Mouse (Mus musculus): ENCODE measurements around the gene Psme2. TPM values are rescaled to one million over a fixed set of nuclear protein-coding genes. Genes with fewer than 3 reads are reported as not detected.

Gene Psme2
- polyA plus RNA-seq (2015; fragmentation: Illumina TruSeq; extraction: RNeasy Lipid Tissue Mini Kit (QIAGEN cat#74804); ENCODE audit: insufficient read depth, low read depth, low replicate concordance), result 49.1 TPM

GRCm38 (mm10) chr14:55590748-55591330 lies at the start of gene Psme2:
Gene Psme2 (minus strand): TSS chr14:55591113.

GRCm38 (mm10) chr14:55637795-55638194 lies 46.9 kb upstream of the Psme2 start, which contains the start of gene Gm49378:
Gene Gm49378 (minus strand): TSS chr14:55637895.

GRCm38 (mm10) chr14:55635523-55636007 lies 44.7 kb upstream of the Psme2 start, which contains the start of gene Ipo4:
Gene Ipo4 (minus strand): TSS chr14:55635957.

GRCm38 (mm10) chr14:55617822-55618221 lies 26.9 kb upstream of the Psme2 start, which contains the start of gene Rec8:
Gene Rec8 (plus strand): TSS chr14:55618037.

GRCm38 (mm10) chr14:55603271-55603632 lies 12.3 kb upstream of the Psme2 start, which contains the start of gene Irf9:
Gene Irf9 (plus strand): TSS chr14:55603571.

GRCm38 (mm10) chr14:55591331-55591891 lies 498 bp upstream of the Psme2 start, which contains the start of gene Rnf31:
Gene Rnf31 (plus strand): TSS chr14:55591708.

GRCm38 (mm10) chr14:55584702-55585565 lies 6.0 kb downstream of the Psme2 start, which contains the start of gene Emc9:
Gene Emc9 (minus strand): TSS chr14:55585302.

GRCm38 (mm10) chr14:55577871-55578667 lies 12.8 kb downstream of the Psme2 start, which contains the start of gene Psme1:
Gene Psme1 (plus strand): TSS chr14:55578123.

GRCm38 (mm10) chr14:55575302-55575701 lies 15.6 kb downstream of the Psme2 start, which contains the start of gene Fitm1:
Gene Fitm1 (plus strand): TSS chr14:55575617.

GRCm38 (mm10) chr14:55560202-55561073 lies 30.5 kb downstream of the Psme2 start, which contains the start of gene A730061H03Rik:
Gene A730061H03Rik (minus strand): TSS chr14:55560406.

GRCm38 (mm10) chr14:55559799-55560201 lies 31.1 kb downstream of the Psme2 start, which contains the start of gene Dcaf11:
Gene Dcaf11 (plus strand): TSS chr14:55560006.

GRCm38 (mm10) chr14:55540067-55540786 lies 50.7 kb downstream of the Psme2 start, which contains the start of gene Pck2:
Gene Pck2 (plus strand): TSS chr14:55540266.

Other genes starting within 250 kb of the Psme2 start
- gene Dhrs4, start 112.4 kb downstream of the Psme2 start, polyA plus RNA-seq (2015; fragmentation: Illumina TruSeq; extraction: RNeasy Lipid Tissue Mini Kit (QIAGEN cat#74804); ENCODE audit: insufficient read depth, low read depth, low replicate concordance), result 17.0 TPM
- 11.7 TPM for gene Carmil3, start 100.5 kb downstream of the Psme2 start, polyA plus RNA-seq (2015; fragmentation: Illumina TruSeq; extraction: RNeasy Lipid Tissue Mini Kit (QIAGEN cat#74804); ENCODE audit: insufficient read depth, low read depth, low replicate concordance)
- not detected for gene Cpne6, start 80.7 kb downstream of the Psme2 start, polyA plus RNA-seq (2015; fragmentation: Illumina TruSeq; extraction: RNeasy Lipid Tissue Mini Kit (QIAGEN cat#74804); ENCODE audit: insufficient read depth, low read depth, low replicate concordance)
- gene Nrl, start 66.1 kb downstream of the Psme2 start, polyA plus RNA-seq (2015; fragmentation: Illumina TruSeq; extraction: RNeasy Lipid Tissue Mini Kit (QIAGEN cat#74804); ENCODE audit: insufficient read depth, low read depth, low replicate concordance), result not detected
- gene Pck2, start 50.8 kb downstream of the Psme2 start, polyA plus RNA-seq (2015; fragmentation: Illumina TruSeq; extraction: RNeasy Lipid Tissue Mini Kit (QIAGEN cat#74804); ENCODE audit: insufficient read depth, low read depth, low replicate concordance), result 29.0 TPM
- gene Dcaf11, start 31.1 kb downstream of the Psme2 start, polyA plus RNA-seq (2015; fragmentation: Illumina TruSeq; extraction: RNeasy Lipid Tissue Mini Kit (QIAGEN cat#74804); ENCODE audit: insufficient read depth, low read depth, low replicate concordance), result 38.9 TPM
- gene A730061H03Rik, start 30.7 kb downstream of the Psme2 start, polyA plus RNA-seq (2015; fragmentation: Illumina TruSeq; extraction: RNeasy Lipid Tissue Mini Kit (QIAGEN cat#74804); ENCODE audit: insufficient read depth, low read depth, low replicate concordance), result not detected
- not detected for gene Fitm1, start 15.5 kb downstream of the Psme2 start, polyA plus RNA-seq (2015; fragmentation: Illumina TruSeq; extraction: RNeasy Lipid Tissue Mini Kit (QIAGEN cat#74804); ENCODE audit: insufficient read depth, low read depth, low replicate concordance)
- gene Psme1, start 13.0 kb downstream of the Psme2 start, polyA plus RNA-seq (2015; fragmentation: Illumina TruSeq; extraction: RNeasy Lipid Tissue Mini Kit (QIAGEN cat#74804); ENCODE audit: insufficient read depth, low read depth, low replicate concordance), result 38.5 TPM
- gene Emc9, start 5.8 kb downstream of the Psme2 start, polyA plus RNA-seq (2015; fragmentation: Illumina TruSeq; extraction: RNeasy Lipid Tissue Mini Kit (QIAGEN cat#74804); ENCODE audit: insufficient read depth, low read depth, low replicate concordance), result 11.7 TPM
- 14.7 TPM for gene Rnf31, start 595 bp upstream of the Psme2 start, polyA plus RNA-seq (2015; fragmentation: Illumina TruSeq; extraction: RNeasy Lipid Tissue Mini Kit (QIAGEN cat#74804); ENCODE audit: insufficient read depth, low read depth, low replicate concordance)
- 11.2 TPM for gene Irf9, start 12.5 kb upstream of the Psme2 start, polyA plus RNA-seq (2015; fragmentation: Illumina TruSeq; extraction: RNeasy Lipid Tissue Mini Kit (QIAGEN cat#74804); ENCODE audit: insufficient read depth, low read depth, low replicate concordance)
- gene Rec8, start 26.9 kb upstream of the Psme2 start, polyA plus RNA-seq (2015; fragmentation: Illumina TruSeq; extraction: RNeasy Lipid Tissue Mini Kit (QIAGEN cat#74804); ENCODE audit: insufficient read depth, low read depth, low replicate concordance), result 9.7 TPM
- gene Ipo4, start 44.8 kb upstream of the Psme2 start, polyA plus RNA-seq (2015; fragmentation: Illumina TruSeq; extraction: RNeasy Lipid Tissue Mini Kit (QIAGEN cat#74804); ENCODE audit: insufficient read depth, low read depth, low replicate concordance), result 49.8 TPM
- gene Gm49378, start 46.8 kb upstream of the Psme2 start, polyA plus RNA-seq (2015; fragmentation: Illumina TruSeq; extraction: RNeasy Lipid Tissue Mini Kit (QIAGEN cat#74804); ENCODE audit: insufficient read depth, low read depth, low replicate concordance), result 1.6 TPM
- gene Tm9sf1, start 52.7 kb upstream of the Psme2 start, polyA plus RNA-seq (2015; fragmentation: Illumina TruSeq; extraction: RNeasy Lipid Tissue Mini Kit (QIAGEN cat#74804); ENCODE audit: insufficient read depth, low read depth, low replicate concordance), result 17.3 TPM
- 0.59 TPM for gene Tssk4, start 59.1 kb upstream of the Psme2 start, polyA plus RNA-seq (2015; fragmentation: Illumina TruSeq; extraction: RNeasy Lipid Tissue Mini Kit (QIAGEN cat#74804); ENCODE audit: insufficient read depth, low read depth, low replicate concordance)
- 8.9 TPM for gene Mdp1, start 69.4 kb upstream of the Psme2 start, polyA plus RNA-seq (2015; fragmentation: Illumina TruSeq; extraction: RNeasy Lipid Tissue Mini Kit (QIAGEN cat#74804); ENCODE audit: insufficient read depth, low read depth, low replicate concordance)
- gene Gmpr2, start 80.8 kb upstream of the Psme2 start, polyA plus RNA-seq (2015; fragmentation: Illumina TruSeq; extraction: RNeasy Lipid Tissue Mini Kit (QIAGEN cat#74804); ENCODE audit: insufficient read depth, low read depth, low replicate concordance), result 5.6 TPM
- gene Nedd8, start 81.0 kb upstream of the Psme2 start, polyA plus RNA-seq (2015; fragmentation: Illumina TruSeq; extraction: RNeasy Lipid Tissue Mini Kit (QIAGEN cat#74804); ENCODE audit: insufficient read depth, low read depth, low replicate concordance), result 60.9 TPM
- 5.5 TPM for gene Tinf2, start 90.7 kb upstream of the Psme2 start, polyA plus RNA-seq (2015; fragmentation: Illumina TruSeq; extraction: RNeasy Lipid Tissue Mini Kit (QIAGEN cat#74804); ENCODE audit: insufficient read depth, low read depth, low replicate concordance)
- gene Tgm1, start 122.8 kb upstream of the Psme2 start, polyA plus RNA-seq (2015; fragmentation: Illumina TruSeq; extraction: RNeasy Lipid Tissue Mini Kit (QIAGEN cat#74804); ENCODE audit: insufficient read depth, low read depth, low replicate concordance), result 0.30 TPM
- 9.4 TPM for gene Rabggta, start 131.2 kb upstream of the Psme2 start, polyA plus RNA-seq (2015; fragmentation: Illumina TruSeq; extraction: RNeasy Lipid Tissue Mini Kit (QIAGEN cat#74804); ENCODE audit: insufficient read depth, low read depth, low replicate concordance)
- gene Dhrs1, start 154.6 kb upstream of the Psme2 start, polyA plus RNA-seq (2015; fragmentation: Illumina TruSeq; extraction: RNeasy Lipid Tissue Mini Kit (QIAGEN cat#74804); ENCODE audit: insufficient read depth, low read depth, low replicate concordance), result 28.8 TPM
- gene Nop9, start 154.6 kb upstream of the Psme2 start, polyA plus RNA-seq (2015; fragmentation: Illumina TruSeq; extraction: RNeasy Lipid Tissue Mini Kit (QIAGEN cat#74804); ENCODE audit: insufficient read depth, low read depth, low replicate concordance), result 2.8 TPM
- gene Cideb, start 167.3 kb upstream of the Psme2 start, polyA plus RNA-seq (2015; fragmentation: Illumina TruSeq; extraction: RNeasy Lipid Tissue Mini Kit (QIAGEN cat#74804); ENCODE audit: insufficient read depth, low read depth, low replicate concordance), result not detected
- gene Ltb4r2, start 170.3 kb upstream of the Psme2 start, polyA plus RNA-seq (2015; fragmentation: Illumina TruSeq; extraction: RNeasy Lipid Tissue Mini Kit (QIAGEN cat#74804); ENCODE audit: insufficient read depth, low read depth, low replicate concordance), result not detected
- gene Ltb4r1, start 174.8 kb upstream of the Psme2 start, polyA plus RNA-seq (2015; fragmentation: Illumina TruSeq; extraction: RNeasy Lipid Tissue Mini Kit (QIAGEN cat#74804); ENCODE audit: insufficient read depth, low read depth, low replicate concordance), result not detected
- gene Adcy4, start 193.0 kb upstream of the Psme2 start, polyA plus RNA-seq (2015; fragmentation: Illumina TruSeq; extraction: RNeasy Lipid Tissue Mini Kit (QIAGEN cat#74804); ENCODE audit: insufficient read depth, low read depth, low replicate concordance), result 14.4 TPM
- 2.2 TPM for gene Ripk3, start 197.8 kb upstream of the Psme2 start, polyA plus RNA-seq (2015; fragmentation: Illumina TruSeq; extraction: RNeasy Lipid Tissue Mini Kit (QIAGEN cat#74804); ENCODE audit: insufficient read depth, low read depth, low replicate concordance)
- gene Nfatc4, start 232.0 kb upstream of the Psme2 start, polyA plus RNA-seq (2015; fragmentation: Illumina TruSeq; extraction: RNeasy Lipid Tissue Mini Kit (QIAGEN cat#74804); ENCODE audit: insufficient read depth, low read depth, low replicate concordance), result 5.5 TPM